Mouse (Mus musculus) large intestine, adult 2 months (tissue): ENCODE results near the gene Uqcrc1. TPM values are rescaled to one million over a fixed set of nuclear protein-coding genes. Genes with fewer than 3 reads are reported as not detected.

Experiments used
- DNase-seq: peaks from one replicate; pipeline ENCODE4 v3.0.0-alpha.2; 2012; ENCODE audit warnings: low read depth, low spot score
- WGBS: fragments of 180-500 bp; shearing (Covaris S2); methylation state at CpG from one replicate; pipeline ENCODE4 v1.1.7; 2018; 5-methylcytosine and 5-hydroxymethylcytosine counted together
- polyA plus RNA-seq: library from polyadenylated mRNA; depleted of rRNA; stranded (reverse); fragments of >200 nt; gene quantifications from 2 replicates; pipeline ENCODE4 v1.2.3, GENCODE M21; 2012; rRNA removed

Uqcrc1 gene
- polyA plus RNA-seq, 1 experiment, result 866 TPM

DNA sequence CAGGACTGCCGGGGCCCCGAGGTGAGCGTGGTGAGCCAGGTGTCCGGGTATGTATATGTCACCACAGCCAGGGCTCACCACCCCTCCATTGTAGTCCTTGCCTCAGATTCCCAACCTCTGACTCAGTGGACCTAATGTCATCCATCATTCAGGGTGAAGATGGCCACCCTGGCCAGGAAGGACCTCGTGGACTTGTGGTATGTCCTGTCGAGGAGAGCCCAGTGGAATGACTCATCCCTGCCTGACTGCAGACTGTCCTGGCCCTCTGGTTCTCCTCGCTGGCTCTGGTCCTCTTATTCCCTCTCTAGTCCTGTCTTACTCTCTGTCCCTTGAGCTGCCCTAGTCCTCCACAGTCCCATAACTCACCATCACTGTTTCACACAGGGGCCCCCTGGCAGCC lies 41.5 kb downstream of the Uqcrc1 start:
- WGBS, result 66% methylated on average over 7 of the region's 7 CpGs

DNA sequence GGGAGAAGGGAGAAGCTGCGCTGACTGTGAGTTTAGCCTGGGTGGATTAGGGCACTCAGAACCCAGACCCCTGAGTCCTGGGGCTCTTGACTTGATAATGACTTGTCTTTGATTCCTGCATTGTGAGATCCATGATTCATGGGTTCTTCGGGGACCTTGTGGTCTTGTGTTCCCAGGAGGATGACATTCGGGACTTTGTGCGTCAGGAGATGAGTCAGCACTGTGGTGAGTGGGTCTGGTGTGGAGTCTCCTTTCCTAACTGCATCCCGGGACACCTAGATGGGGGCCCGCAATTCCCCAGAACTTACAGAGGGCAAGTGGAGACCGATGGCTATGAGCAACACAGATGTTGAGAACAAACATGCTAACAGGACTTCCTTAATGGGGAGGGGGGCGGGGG lies 46.1 kb downstream of the Uqcrc1 start:
- DNase-seq, result no peak
- 70% methylated on average over 8 of the region's 8 CpGs for WGBS

More for the DNA sequence above, 41.5 kb downstream of the Uqcrc1 start:
- DNase-seq, result no peak

DNA sequence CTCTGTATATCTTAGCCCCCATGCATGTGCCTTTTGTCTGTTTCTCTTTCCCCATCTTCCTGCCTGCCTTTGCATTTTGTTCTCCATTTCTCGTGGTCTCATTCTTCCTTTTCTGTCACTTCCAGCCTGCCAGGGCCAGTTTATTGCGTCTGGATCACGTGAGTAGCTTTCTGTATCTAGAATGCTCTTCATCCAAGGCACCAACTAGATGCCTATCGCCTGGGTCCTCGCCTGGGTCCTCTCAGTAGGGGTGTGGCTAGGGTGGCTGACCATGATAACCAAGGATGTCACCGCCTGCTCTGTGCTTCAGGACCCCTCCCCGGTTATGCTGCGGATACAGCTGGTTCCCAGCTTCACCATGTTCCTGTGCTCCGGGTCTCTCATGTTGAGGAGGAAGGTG lies 46.8 kb downstream of the Uqcrc1 start:
- DNase-seq, result no peak
- WGBS, result 56% methylated on average over 9 of the region's 9 CpGs

DNA sequence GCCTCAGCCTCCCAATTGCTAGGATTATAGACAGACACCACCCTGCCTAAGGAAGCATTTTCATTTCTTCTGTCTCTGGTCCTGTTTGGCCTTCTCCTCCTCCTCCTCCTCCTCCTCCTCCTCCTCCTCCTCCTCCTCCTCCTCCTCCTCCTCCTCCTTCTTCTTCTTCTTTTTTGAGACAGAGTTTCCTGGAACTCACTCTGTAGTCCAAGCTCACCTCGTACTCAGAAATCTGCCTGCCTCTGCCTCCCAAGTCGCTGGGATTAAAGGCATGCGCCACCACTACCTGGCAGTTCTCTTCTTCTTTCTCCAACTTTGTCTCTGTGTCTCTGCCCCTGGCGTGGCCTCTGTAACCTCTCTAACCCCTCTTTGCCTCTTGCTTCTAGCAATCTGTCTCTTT lies 49.3 kb downstream of the Uqcrc1 start, which contains the start of gene Ucn2:
Ucn2 (plus strand) TSS at position 301 of the 400 bp plus-strand sequence.
- DNase-seq, result no peak
- WGBS, result 76% methylated on average over 4 of the region's 4 CpGs

DNA sequence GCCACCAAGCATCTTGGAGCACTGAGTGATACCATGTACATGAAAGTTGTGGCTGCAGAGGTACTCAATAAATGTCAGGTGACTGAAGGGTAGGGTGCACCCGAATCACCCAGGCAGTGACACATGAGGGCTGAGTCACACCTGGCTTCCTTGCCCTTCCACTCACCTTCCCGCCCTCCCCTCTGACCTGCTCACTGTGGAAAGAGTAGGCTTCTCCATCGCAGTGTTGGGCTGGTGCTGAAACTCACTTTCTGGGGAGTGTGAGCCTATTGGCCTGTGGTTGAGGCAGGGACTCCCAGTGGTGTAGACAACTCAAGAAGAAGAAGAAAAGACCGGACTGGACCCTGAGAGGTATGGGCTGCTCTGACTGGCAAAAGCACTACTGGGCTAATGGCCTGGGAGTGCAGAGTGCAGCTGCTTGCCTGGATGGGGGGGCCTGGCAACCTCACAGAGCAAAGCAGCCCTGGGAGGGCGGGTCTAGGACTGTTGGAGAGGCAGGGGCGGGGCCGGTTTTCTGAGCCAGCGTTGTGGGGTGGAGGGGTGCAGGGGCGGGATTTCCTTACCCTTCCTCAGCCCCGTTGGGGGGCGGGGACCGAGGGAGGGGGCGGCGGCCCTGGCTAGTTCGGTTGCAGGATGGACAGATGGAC lies 51.4 kb downstream of the Uqcrc1 start:
- no peak for DNase-seq

DNA sequence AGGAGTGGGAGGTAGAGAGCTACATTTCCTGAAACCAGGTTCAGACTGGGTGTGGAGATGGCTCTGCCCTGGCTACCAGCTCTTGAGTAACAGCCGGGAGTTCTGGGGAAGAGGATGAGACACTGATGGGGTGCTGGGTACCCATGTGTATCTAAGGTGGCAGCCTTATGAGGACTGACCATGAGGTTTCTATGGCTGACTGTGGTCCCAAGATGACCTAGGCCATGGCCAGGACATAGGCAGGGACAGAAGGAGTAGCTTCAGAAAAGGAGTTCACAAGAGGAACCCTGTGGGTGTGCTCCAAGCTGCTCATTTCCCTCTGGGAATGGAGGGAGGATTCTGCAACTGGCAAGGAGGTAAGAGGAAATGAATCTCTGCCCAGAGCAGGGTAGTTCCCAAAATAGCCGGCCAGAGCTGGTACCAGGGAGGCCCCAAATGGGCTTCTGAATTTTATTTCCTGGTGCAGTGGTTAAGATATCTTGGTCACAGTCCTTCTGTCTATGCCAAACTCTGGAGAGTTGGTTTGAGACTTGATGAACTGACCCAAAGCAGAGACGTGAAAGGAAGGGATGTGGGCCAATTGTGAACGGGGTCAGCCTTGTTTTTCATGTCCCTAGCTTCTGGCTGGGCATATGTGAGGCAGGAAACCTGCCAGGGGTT lies 53.5 kb downstream of the Uqcrc1 start:
- no peak for DNase-seq
- 57% methylated on average over 4 of the region's 4 CpGs for WGBS

More for the DNA sequence above, 51.4 kb downstream of the Uqcrc1 start:
- 23% methylated on average over 15 of the region's 15 CpGs for WGBS

DNA sequence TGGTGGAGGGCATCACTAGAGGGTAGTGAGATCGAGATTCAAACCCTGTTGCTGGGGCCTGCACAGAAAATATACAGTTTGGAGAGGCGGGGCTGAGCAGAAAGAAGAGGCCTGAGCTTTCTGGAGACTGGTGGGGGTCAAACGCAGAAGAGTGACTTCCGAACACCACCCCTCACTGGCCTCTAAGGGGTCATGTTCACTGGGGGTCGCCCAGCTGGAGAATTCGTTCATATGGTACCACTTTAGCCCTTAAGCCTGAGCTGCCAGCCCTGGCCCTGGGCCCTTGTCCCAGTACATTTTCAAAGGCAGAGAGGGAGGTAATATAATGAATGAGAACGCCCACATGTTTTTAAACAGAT lies 54.0 kb downstream of the Uqcrc1 start:
- DNase-seq, result no peak
- 78% methylated on average over 7 of the region's 7 CpGs for WGBS

DNA sequence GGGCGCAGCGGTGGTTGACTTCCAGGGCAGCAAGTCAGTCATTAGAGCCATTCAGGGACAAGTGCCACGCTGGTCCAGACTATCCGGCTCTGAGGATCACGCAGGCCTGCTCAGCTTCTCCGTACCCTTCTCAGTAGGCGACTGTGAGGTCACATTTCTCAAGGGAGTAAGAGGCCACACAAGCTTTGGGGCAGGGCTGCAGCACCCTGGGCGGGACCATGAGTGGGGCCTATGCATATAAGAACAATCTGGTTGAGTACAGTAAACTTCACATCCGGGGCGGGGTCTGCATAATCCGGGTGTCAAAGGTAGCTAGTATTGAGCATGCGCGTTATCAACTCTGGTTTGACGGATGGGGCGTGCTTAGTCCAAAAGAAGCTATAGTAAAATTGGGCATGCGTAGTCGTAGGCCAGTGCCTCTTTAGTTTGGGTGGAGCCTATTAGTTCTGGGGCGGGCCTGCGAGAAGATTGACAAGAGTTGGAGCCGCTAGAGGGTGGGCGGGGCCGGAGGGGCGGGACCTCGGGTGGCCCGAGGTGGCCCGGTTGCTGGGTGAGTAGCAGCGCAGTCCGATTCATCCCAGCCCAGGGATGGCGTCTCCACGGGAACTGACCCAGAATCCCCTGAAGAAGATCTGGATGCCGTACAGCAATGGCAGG lies 55.1 kb downstream of the Uqcrc1 start, which contains the start of gene Pfkfb4:
Pfkfb4 (plus strand) TSS at position 351 of the 657 bp plus-strand sequence.
- WGBS, result under 1% methylated on average over 31 of the region's 31 CpGs
- peak; percentile 98 for DNase-seq

DNA sequence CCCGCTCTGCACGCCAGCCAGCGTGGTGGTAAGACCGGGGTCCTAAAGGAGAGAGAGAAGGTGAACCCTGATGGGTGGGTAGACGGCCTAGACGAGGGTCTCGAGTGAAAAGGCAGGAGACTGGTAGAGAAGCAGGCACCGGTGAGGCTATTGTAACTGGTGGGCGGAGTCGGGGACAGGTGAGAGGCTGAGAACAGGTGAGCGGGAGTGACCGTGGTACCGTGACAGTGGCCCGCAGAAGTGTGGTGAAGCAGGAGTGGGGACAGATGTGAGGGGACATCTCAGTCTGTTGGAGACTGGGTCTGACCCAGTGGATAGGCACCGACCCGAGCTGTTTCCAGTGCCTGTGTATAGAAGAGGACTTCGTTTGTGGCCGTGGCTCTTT lies 55.6 kb downstream of the Uqcrc1 start:
- no peak for DNase-seq
- 6% methylated on average over 18 of the region's 18 CpGs for WGBS

DNA sequence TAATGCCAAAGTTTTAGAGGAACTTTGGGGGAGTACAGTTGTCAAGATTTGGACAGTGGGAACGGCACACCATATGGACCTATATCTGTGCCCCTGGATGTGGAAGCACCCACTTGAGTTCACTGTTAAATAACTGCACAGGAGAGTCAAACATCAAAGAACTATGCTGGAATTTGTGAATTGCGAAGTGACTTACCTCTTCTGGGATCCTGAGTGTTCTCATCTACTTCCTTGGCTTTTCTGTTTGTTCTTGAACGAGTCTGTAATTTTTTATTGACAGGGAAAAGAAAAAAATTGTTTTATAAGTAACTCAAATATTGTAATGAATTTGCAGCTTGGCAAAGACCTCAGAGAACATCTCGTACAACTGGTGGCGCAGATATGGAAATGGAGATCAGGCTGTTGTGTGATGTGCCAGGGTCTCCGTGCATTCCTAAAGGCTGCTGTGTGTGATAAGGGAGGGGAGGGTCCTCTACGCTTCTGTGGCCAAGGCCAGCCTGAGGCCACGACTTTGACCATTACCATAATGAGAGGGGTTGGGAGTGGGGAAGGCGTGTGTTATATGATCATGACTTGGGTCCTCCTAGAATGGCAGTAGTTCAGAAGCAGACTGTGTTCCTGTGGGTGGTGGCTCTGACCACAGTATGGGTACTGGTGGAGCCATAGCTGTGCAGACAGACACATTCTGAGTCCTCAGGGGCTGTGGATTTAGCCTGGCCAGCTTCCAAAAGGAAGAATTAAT lies 56.4 kb downstream of the Uqcrc1 start:
- 62% methylated on average over 9 of the region's 9 CpGs for WGBS
- DNase-seq, result no peak

DNA sequence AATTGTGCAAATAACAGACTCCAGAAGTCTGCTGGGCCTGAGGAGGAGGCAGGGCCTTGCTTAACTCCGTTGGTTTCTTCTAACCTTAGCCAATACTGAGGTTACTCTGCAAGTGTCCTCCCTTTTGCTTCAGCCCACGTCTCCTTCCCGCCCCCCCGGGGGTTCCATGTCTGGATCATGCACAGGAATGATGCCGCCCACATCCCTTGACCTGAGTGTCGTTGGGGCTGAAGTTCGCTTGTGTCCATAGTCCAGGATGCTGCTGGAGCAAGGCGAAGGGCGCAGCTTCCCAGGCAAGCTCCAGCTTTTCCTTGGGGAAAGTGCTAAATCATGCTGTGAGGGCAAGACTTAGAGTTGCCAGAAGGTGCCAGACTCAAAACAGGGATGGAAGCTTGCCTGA lies 60.0 kb downstream of the Uqcrc1 start:
- DNase-seq, result no peak
- 63% methylated on average over 9 of the region's 9 CpGs for WGBS

DNA sequence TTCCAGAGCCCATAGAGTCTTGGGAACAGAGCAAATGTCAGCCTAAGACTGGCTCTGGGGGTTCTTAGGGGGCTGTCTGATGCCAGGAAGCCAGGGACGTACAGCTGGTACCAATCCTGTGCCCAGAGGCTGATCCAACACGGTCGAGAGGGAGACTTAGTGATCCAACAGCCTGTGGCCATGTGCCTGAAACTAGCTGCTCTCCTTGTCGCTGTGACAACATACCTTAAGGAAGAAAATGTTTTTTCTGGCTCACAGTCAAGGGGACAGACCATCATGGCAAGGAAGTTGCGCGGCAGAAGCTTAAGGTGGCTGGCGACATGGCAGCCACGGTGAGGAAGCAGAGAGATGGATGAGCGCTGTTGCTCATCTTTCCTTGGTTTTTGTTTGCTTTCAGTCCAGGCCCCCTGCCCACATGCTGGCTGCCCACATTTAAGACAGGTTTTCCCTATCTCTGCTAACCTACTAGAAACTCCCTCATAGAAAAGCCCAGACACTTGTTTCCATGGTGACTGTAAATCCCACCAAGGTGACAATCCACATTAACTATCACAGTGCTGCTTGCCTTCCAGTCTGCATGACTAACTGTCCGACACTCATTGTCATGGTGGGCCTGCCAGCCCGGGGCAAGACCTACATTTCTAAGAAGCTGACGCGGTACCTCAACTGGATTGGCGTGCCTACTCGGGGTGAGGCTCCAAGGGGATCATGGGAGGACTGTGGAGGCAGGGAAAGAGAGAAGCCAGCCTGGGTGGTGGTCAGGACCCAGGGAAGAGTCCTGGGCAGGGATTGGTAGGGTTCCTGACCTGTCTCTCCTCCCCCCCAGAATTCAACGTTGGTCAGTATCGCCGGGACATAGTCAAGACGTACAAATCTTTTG lies 62.1 kb downstream of the Uqcrc1 start:
- DNase-seq, result no peak
- WGBS, result 68% methylated on average over 19 of the region's 19 CpGs

DNA sequence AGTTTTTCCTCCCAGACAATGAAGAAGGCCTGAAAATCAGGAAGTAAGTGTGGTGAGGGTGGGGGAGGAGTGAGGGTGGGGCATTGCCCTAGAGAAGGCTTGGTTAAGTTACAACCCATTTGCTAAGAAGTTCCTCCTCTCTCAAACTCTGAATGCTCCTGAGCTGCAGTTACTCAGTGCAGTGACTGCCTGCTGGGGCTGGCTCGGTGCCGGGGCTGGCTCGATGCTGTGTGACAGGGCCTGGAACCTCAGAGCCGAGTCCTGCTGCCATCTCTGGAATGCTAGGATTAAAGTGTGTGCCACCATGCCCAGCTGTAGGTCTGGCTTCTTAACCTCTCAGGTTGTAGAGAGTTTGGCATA lies 62.7 kb downstream of the Uqcrc1 start:
- no peak for DNase-seq

More for the DNA sequence above, 62.7 kb downstream of the Uqcrc1 start:
- WGBS, result 24% methylated on average over 4 of the region's 4 CpGs

Other genes starting within 250 kb of the Uqcrc1 start
- gene Prkar2a, start 247.3 kb upstream of the Uqcrc1 start, polyA plus RNA-seq, result 39.9 and 51.4 TPM in 2 replicates
- gene Ip6k2, start 152.8 kb upstream of the Uqcrc1 start, polyA plus RNA-seq, result 39.4 and 49.2 TPM in 2 replicates
- 9.6 and 11.2 TPM in 2 replicates for gene Nckipsd, start 128.3 kb upstream of the Uqcrc1 start, polyA plus RNA-seq
- 0.79 and 0.95 TPM in 2 replicates for gene Celsr3, start 110.3 kb upstream of the Uqcrc1 start, polyA plus RNA-seq
- gene Slc26a6, start 83.3 kb upstream of the Uqcrc1 start, polyA plus RNA-seq, result 598 and 654 TPM in 2 replicates
- 6.7 and 9.8 TPM in 2 replicates for gene Tmem89, start 22.0 kb upstream of the Uqcrc1 start, polyA plus RNA-seq
- 1.0 and 1.3 TPM in 2 replicates for gene Col7a1, start 17.0 kb downstream of the Uqcrc1 start, polyA plus RNA-seq
- 0.09 and 0.25 TPM in 2 replicates for gene Ucn2, start 49.4 kb downstream of the Uqcrc1 start, polyA plus RNA-seq
- 68.2 and 119 TPM in 2 replicates for gene Pfkfb4, start 55.1 kb downstream of the Uqcrc1 start, polyA plus RNA-seq
- 334 and 413 TPM in 2 replicates for gene Shisa5, start 101.9 kb downstream of the Uqcrc1 start, polyA plus RNA-seq
- gene Trex1, start 123.1 kb downstream of the Uqcrc1 start, polyA plus RNA-seq, result 65.2 and 93.3 TPM in 2 replicates
- 11.7 and 13.7 TPM in 2 replicates for gene Atrip, start 137.5 kb downstream of the Uqcrc1 start, polyA plus RNA-seq
- gene Ccdc51, start 145.9 kb downstream of the Uqcrc1 start, polyA plus RNA-seq, result 11.3 and 12.1 TPM in 2 replicates
- gene Tma7, start 146.0 kb downstream of the Uqcrc1 start, polyA plus RNA-seq, result 48.8 and 51.7 TPM in 2 replicates
- gene Plxnb1, start 158.8 kb downstream of the Uqcrc1 start, polyA plus RNA-seq, result 2.5 and 3.4 TPM in 2 replicates
- gene Fbxw21, start 225.4 kb downstream of the Uqcrc1 start, polyA plus RNA-seq, result not detected in 2 replicates